Mouse (Mus musculus): ENCODE measurements around the gene Atxn1.

Gene Atxn1

GRCm38 (mm10) chr13:45922467-45922866 lies 42.3 kb downstream of the Atxn1 start:
- no peak for TF ChIP-seq GATA4 (IDR thresholded peaks at IDR 0.05; ENCODE audit: insufficient replicate concordance, low read length)

- TF ChIP-seq GATA4 (IDR thresholded peaks at IDR 0.05; ENCODE audit: insufficient replicate concordance, low read length) = no peak
Observed at GRCm38 (mm10) chr13:45918956-45919711, 45.7 kb downstream of the Atxn1 start.

DNA sequence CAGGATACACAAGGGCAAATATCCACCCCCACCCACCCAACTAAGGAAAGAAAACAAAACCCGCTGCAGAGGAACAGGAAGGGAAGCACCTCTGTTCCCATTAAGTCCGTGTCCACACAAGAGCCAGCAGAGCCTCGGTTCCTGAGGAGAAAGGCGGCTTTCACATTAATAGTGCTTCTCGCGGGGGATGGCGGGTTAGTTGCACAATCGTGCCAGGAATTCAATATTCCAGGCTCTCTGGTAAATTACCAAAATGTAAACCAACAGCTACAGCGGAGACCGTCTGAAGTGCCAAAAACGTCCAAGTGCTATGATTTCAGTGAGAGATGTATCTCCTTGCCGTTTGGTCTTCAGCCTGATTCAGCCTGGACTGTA lies 46.8 kb downstream of the Atxn1 start:
- no peak for TF ChIP-seq GATA4 (IDR thresholded peaks at IDR 0.05; ENCODE audit: insufficient replicate concordance, low read length)

DNA sequence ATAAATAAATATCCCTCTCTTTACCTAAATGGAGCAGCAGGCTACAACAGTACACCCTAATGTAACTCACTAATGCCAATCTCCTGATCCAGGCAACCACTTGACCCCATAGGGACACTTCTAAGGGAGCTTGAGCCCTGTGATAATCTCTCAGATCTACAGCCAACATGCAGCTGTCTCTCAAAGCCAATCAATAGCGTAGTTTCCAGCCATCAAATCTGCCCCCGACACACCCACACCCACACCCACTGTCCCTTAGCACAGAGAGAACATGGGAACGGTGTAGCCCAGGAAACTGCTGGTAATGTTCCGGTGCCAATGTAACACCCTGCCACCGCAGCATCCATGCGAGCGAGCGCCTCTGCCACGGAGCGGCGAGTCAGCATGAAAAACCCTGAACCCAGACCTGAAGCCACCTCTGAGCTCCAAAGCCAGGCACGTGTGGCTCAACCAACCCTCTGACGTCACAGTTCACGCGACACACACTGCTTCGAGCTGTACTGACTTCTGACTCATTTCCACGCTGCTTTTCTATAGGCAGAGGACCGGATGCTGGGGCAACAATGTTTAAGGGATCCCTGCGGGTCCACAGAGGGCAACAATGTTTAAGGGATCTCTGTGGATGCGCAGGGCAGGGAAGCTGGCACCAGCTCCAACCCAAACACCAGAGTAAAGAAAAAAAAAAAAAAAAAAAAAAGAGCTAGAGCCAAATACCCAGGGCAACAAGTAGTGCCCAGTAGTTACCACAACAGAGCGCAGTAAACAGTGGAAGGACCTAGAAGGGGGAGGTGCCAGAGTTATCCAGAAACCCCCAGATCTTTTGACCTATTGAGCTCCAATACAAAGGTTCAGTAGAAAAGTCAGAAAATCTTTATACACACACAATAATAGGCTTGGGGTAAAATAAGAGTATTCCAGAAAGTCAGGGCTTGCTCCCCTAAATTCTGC lies 47.5 kb downstream of the Atxn1 start:
- no peak for TF ChIP-seq GATA4 (IDR thresholded peaks at IDR 0.05; ENCODE audit: insufficient replicate concordance, low read length)

- TF ChIP-seq GATA4 (IDR thresholded peaks at IDR 0.05; ENCODE audit: insufficient replicate concordance, low read length) = no peak
Observed at GRCm38 (mm10) chr13:45915921-45916320, 48.9 kb downstream of the Atxn1 start.

- TF ChIP-seq GATA4 (IDR thresholded peaks at IDR 0.05; ENCODE audit: insufficient replicate concordance, low read length) = no peak
Observed at GRCm38 (mm10) chr13:45915026-45915425, 49.8 kb downstream of the Atxn1 start.

- TF ChIP-seq GATA4 (IDR thresholded peaks at IDR 0.05; ENCODE audit: insufficient replicate concordance, low read length) = no peak
Observed at GRCm38 (mm10) chr13:45914117-45914516, 50.7 kb downstream of the Atxn1 start.

DNA sequence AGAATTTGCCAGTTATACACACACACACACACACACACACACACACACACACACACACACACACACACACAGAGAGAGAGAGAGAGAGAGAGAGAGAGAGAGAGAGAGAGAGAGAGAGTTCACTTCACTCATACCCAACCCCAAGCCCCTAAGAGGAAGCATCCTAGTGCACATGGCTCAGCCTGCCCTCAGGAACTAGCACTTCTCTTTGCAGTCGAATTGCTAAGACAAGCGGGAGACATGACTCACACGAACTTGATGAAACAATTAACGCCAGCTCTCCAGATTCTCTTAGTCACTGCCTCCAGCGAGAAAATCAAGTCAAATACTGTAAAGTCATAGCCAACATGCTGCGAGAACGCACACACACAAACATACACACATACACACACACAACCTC lies 53.0 kb downstream of the Atxn1 start:
- no peak for TF ChIP-seq GATA4 (IDR thresholded peaks at IDR 0.05; ENCODE audit: insufficient replicate concordance, low read length)

DNA sequence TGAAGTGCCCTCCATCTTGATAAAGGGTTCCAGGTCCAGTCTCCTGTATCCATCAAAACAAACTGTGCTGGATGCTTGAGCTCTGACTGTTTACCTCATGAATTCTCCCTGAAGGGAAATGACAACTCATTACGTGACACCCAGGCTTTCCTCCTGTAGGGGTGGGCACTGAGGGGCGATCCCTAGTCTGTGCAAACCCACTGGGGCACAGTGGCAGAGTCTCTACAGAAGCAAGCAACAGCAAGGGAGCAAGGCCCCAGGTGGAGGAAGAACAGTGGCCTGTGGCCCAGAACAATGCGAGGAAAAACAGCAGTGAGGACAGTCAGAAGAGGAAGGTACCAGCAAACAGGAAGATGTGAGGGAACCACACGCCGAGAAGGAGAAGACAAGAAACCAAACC lies 53.7 kb downstream of the Atxn1 start:
- no peak for TF ChIP-seq GATA4 (IDR thresholded peaks at IDR 0.05; ENCODE audit: insufficient replicate concordance, low read length)

DNA sequence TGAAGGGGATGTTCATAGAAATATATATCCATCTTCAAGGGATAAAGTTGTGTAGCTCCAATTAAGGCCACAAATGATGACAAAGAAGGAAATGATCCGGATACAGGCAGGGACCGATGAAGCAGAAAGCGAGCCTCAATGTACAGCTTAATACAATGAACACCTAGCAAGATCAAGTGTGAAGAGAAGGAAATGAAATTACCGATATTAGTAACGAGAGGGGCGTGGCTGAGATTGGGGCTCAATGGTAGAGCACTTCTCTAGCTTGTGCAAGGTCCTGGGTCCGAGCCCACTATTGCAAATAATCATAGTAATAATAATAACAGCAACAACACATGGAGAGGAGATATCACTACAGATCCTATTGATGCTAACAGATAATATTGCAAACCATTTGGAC lies 54.5 kb downstream of the Atxn1 start:
- no peak for TF ChIP-seq GATA4 (IDR thresholded peaks at IDR 0.05; ENCODE audit: insufficient replicate concordance, low read length)

- TF ChIP-seq GATA4 (IDR thresholded peaks at IDR 0.05; ENCODE audit: insufficient replicate concordance, low read length) = no peak
Observed at GRCm38 (mm10) chr13:45907181-45907691, 57.6 kb downstream of the Atxn1 start.

DNA sequence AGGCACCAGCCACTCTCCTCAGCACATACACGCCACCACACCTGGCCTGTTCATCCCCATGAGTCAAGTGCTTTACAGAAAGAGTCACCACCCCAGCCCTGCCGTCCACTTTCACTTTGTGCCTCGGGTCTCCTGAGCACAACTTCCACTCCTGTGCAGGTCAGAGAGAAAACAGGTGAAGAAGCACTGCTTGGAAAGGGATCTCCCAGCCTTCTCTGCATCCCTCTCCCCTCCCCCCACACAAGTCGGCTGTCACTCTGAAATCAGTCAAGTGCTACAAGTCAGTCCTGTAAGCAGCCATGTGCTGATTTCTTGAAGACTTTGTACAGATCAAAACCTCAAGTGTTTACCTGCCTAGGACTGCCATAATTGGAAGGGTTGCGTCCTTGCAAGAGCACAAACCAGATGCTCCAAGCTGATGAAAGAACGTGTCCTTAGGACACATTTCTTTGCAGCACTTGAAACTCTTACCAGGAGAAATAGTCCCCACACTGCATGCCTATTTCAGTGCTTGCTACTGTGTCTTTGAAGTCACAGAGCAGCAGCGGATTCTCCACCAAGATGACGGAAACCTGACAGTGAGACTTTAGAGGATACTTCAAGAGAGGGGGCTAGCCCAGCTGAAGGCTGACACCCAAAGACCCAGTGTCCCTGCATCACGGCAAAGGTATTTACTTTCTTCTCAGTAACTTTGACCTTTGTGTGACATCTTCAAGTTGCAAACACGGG lies 58.2 kb downstream of the Atxn1 start:
- no peak for TF ChIP-seq GATA4 (IDR thresholded peaks at IDR 0.05; ENCODE audit: insufficient replicate concordance, low read length)

DNA sequence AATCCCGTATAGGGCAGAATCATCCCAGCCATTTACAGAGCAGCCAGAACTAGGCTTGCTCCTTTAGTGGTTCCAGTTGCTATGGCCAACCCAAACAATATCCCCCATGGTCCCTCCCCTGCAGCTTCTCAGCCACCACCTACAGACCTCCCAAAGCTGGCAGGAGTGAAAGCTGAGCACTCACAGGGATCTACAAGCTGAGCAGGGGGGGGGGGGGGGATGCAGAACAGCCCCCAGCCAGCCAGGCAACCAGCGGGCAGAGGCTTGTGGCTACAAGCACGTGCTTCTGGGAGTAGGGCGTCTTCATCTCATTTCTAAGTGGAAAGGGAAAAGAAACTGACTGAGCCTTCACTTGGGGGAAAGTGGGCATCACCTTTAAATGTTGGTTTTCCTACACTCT lies 59.9 kb downstream of the Atxn1 start:
- TF ChIP-seq GATA4 (IDR thresholded peaks at IDR 0.05; ENCODE audit: insufficient replicate concordance, low read length) = no peak

DNA sequence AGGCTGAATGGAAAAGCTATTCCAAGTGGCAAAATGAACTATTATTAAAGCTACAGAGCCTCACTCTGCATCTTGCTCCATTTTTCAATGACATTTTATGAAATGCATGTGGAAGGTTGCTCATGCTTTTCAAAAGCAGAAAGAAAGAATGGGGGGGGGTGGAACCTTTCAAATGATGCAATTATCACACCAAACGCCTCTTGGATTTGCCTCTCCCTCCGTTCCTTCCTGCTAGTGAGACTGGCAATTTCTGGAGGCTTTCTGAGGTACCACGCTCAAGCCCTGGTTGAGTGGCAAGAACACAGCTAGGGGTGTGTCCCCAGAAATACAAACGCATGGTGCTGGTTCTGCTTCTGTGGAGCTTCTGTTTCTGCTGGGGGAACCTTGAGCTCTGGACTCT lies 60.4 kb downstream of the Atxn1 start:
- TF ChIP-seq GATA4 (IDR thresholded peaks at IDR 0.05; ENCODE audit: insufficient replicate concordance, low read length) = no peak

DNA sequence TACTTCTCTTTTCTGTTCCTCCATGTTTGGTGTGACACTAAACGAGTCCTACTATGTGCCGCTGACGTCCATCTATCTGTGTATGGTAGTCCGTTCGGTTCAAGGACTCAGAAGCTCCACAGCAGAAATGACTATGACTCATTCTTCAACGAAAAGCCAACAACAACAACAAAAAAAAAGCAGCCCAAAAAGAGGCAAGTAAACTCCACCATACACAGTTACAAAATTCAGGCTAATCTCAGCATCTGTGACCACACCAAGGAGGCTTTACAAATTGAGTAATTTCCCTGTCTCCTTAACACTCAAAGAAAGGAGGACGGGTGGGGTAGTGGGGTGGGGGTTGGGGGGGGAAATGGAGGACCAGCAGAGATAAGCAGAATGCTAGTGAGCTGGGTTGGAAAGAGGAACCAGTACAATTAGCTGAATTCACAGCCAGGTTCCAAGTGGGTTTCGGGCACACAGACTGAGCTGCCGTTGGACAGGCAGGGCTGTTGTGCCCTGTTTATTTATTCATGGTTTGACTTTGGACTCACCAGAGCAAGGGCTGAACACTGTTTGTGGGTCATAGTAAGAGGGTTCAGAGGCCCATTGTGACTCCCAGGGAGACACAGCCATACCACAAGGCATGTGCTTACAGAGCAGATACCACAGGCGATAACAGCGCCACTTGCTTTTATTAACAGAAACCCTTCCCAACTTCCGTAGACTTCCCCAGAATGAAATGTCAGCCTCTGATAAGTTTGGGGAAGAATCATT lies 61.1 kb downstream of the Atxn1 start:
- peak; percentile 69; the same call in 1 of the 2 replicates for TF ChIP-seq GATA4 (IDR thresholded peaks at IDR 0.05; ENCODE audit: insufficient replicate concordance, low read length)

Measured in liver, adult (tissue).